Mouse (Mus musculus) ovary, adult 18-20 months (tissue): ENCODE results near the gene Ergic1.

Experiments used
- DNase-seq: peaks from one replicate; pipeline ENCODE4 v3.0.0; 2022; ENCODE audit warnings: low spot score, mixed read lengths

The Ergic1 gene

DNA sequence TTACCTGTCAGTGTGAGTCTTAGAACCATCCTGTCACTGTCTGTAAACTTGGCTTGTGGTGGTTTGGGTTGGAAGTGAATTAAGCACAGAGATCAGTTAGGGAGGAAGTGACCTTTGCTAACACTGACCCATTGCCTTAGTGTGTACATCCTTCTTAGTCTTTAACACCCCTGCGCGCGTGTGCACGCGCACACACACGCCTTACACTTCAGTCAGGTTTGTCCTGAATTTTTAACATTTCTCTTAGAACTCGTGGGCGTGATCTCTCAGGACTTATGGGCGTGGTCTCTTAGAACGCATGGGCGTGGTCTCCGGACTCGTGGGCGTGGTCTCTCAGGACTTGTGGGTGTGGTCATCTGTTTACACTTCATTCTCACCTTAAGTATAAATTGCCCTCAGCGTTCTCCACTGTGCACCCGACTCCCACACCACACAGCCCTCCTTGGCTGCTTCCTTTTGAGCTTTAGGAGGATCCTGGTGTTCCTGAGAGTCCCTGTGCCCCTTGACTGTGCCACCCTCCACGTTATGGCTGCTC, 39.7 kb downstream of the Ergic1 start:
- DNase-seq, result no peak

DNA sequence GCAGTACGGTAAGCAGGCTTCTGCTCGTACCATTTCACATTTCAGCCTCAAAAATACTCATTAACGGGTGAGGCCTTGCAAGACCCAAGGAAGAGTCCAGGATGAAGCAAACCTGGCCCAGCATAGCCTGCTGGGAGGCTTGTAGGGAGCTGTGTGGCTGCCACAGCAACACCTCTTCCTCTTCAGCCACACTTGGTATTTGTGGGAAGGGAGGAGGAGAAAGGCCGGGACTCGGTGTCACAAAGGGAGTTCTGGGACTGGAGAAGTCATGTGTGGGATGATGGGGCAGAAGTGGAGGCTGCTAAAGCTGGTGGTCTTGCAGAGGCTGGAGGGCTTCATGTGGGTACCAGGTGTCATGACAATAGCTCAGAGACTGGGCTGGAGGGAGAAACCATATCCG, 40.2 kb downstream of the Ergic1 start:
- DNase-seq, result no peak

DNA sequence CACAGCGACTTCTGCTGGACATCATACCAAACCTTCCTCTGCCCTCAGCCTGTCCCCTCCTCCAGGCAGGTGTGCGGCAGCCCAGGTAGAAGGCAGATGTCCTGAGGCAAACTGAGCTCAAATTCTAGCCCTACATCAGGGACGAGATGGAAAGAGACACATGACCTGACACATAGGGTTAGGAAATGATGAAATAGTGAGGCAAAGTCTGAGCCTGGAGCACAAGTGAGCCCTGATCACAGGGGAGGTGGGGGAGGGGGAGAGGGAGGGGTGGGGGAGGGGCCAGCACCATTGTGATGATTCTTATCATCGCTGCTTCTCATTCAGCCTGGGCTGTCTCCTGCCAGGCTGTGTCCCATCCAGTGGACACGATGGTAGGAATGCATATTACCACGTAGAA, 40.6 kb downstream of the Ergic1 start:
- DNase-seq, result no peak

DNA sequence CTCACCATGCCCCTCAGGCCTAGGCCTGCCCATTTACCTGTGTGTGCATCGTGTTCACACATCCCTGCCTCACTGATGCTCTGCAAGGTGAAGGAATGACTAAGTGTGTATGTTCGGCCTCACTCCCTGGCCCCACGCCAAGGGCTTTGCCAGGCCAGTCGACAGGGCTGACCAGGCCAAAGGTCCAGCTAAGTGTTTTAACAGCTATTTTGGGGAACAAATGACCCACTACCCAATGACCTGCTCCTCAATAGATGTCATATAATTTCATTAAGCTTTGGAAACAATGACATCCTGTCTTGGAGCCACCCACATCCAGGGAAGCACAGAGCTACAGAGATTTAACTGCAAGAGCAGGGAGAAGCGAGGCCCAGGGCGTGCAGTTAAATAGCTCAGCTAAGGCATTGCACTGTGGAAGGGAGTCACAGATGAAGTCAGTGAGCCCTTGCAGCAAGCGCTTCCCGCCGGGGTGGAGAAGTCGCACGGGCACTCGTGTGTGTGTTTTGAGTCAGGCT, 41.1 kb downstream of the Ergic1 start:
- no peak for DNase-seq

DNA sequence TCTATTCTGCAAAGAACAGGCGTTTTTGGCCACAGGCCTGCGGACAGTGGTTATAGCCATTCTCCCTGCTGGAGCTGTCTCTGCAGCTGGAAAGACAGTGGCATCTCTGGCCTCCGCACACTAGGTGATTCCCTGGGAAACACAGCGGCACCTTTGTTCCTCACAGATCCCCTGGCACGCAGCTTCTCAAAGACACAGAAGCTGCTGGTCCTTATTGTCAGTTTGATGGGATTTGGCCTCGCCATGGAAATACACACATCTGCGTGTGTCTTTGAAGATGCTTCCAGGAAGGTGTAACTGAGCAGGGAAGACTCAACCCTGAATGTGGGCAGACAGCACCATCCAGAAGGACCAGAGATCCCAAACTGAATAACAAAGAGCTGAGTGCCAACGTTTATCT, 42.0 kb downstream of the Ergic1 start:
- no peak for DNase-seq

DNA sequence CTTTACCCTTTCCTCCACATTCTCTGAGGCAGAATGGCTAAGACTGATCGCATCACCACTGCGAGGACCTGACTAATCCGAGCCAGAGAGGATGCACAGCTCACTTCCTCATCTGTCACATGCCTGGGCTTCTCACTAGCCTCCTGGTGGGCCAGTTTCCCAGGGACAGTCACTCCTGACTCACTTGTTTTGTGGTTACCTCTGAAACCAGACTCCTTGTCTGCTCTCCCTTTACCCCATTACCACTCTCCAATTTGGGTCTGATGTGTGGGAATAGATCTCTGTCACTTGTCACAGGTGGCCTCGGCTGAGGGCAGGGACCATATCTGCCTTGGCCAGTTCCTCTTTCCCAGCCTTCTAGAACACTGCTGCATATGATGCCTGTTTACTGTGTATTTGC, 44.3 kb downstream of the Ergic1 start:
- no peak for DNase-seq

DNA sequence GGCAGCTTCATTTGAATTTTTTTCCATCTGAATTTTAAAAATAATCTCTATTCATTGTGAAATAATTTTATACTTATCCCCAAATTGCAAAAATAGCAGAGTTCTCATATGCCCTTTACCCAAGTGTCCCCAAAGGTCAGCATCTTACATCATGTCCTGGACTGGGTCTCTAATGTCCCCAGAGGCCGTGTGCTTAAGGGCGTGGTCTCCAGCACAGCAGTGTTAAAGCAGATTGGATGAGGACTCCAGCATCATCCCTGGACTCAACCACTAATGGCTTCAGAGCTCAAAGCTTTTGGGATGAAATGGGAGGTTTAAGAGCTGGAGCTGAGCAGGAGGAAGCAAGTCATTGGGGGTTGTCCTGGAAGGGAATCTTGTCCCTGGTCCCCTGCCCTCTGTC, 45.2 kb downstream of the Ergic1 start:
- DNase-seq, result no peak

DNA sequence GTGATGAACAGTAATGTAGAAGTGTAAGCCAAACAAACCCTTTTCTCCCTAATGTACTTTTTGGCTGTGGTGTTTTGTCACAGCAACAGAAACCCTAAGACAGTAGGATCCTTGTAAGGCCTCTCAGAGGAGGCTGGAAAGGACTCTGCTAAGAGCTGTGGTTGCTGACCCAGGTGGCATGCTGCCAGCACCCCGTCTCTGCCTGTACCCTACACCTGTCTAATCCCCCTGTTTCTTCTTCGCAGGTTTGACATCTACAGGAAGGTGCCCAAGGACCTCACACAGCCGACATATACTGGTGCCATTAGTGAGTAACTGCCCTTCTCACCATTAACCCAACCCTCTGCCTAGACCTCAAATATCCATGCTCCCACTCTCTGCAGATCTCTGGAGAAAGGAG, 47.1 kb downstream of the Ergic1 start:
- no peak for DNase-seq

DNA sequence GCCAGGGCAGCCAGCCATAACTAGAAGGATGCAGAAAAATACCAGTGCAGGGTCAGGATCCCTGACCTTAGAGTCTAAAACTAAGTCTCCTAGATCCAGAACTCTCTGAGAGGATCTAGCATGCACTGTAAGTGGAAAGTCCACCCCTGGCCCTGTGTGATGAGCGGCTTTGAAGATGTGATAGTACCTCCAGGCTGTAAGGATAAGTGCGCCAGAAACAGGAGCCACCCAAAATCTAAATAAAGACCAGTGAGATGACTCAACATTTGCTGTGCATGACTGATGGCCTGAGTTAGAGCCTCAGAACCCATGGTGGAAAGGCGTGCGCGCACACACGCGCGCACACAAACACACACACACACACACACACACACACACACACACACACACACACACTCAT, 47.6 kb downstream of the Ergic1 start:
- DNase-seq, result no peak

DNA sequence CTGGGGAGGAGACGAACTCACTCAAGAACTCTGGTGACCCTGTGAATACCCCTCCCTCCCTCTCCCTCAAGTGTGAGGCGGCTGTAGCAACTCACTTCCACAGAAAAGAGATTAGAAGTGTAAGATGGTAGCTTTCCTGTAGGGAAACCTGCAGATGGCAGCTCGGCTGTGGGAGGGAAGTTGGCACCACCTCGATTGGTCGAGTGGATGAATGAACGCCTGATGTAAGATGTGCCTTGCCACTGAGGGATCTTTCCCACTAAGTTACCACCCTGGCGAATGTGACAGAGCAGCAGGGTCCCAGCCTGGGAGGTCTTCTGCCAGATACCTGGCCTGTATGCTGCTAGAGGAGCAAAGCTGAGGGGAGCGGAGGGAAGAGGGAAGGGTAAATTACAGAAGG, 48.5 kb downstream of the Ergic1 start:
- DNase-seq, result no peak

DNA sequence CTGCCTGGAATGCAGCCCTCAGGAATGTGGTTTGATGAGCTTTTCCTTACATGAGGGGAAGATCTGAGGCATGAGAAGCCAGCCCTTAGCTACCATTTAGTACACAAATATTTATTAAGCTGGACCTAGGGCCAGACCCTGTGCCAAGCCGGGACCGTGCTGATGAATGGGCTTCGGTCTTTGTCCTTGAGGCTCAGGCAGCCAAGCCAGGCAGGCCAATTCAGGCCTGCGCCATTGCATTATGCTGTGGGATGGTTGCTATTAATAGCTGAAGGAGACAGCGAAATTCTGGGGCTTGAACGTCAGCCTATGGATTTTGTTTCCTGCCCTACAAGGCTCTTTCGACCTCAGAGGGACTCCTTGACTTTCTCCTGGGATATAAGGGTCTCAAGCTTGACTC, 50.0 kb downstream of the Ergic1 start:
- peak; percentile 40 for DNase-seq

DNA sequence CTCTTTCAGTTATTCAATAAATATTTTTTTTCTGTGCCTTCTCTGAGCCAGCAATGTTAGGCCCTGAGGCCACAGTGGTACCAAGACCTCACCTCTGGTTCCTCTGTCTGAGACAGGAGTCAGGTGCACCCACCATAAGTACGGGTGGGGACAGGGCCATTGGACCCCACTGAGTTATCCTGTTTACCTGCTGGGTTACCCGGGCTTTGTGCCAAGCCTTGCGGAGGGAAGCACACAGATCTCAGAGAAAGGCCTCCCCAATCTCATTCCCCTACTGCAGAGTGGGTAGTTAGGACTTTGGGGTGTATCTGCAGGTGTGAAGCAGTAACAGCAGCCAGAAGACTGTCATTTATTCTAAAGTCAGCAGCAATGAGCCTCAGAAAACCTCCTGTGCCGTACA, 50.6 kb downstream of the Ergic1 start:
- no peak for DNase-seq

DNA sequence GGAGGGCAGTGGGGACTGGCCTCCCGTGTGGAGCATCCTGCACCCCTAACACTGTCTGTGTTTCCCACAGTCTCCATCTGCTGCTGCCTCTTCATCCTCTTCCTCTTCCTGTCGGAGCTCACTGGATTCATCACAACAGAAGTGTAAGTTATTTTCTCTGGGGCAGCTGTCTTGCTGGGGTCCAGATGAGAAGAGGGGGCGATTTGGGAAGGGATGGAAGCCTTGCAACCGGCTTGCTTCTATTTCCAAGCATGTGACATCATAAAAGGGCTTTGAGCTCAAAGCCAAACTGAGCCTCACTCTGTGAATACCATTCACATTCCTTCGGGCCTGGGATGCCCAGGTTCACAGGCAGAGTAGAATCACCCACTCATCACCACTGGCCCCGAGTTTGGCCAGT, 53.0 kb downstream of the Ergic1 start:
- DNase-seq, result no peak

DNA sequence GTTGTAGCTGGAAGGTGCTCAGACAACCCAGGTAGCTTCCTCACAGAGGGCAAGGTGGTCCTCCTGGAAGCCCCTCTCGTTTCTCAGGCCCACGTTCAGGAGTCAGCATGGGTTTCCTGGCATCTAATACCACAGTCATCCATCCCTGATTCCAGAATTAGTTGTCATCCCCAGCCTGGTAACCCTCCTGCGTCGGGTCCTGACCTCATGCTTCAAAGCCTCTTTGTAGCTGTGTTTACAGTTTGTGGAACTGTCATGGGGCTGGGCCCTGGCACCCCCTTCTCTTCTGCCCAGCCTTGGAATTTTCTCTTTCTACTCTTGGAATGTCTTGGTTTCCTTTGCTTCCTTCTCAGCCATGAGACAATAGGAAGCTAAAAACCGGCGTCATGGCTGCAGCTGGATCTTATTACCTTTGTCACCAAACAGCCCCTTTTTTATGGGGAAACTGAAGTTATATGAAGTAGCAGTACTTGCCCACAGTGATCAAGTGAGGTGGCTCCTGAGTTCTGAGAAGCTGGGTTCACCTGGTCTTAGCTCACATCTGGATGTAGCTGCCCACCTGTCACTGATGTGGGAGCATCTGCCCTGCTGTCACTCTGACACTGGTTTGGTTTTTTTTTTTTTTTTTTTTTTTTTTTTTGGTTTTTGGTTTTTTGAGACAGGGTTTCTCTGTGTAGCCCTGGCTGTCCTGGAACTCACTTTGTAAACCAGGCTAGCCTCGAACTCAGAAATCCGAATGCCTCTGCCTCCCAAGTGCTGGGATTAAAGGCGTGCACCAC, 53.6 kb downstream of the Ergic1 start:
- DNase-seq, result no peak

DNA sequence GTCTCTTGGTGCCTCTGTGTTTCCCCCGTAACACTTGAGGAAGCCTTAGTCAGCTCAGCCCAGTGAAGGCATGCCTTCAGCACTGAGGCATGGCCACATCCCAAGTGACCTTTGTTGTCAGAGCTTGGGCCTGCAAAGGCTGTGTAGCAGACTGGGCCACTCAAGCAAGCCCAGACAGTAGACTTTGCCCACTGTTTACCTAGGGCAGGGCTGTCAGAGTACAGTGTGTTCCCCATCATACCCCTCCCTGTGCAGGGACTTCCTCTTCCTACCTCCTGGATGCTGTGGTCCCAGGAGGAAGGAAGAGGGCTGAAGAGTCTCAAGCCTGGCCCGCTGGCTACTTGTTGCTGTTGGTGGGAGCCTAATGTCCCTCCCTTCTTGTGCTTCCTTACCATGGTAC, 55.4 kb downstream of the Ergic1 start:
- DNase-seq, result no peak

DNA sequence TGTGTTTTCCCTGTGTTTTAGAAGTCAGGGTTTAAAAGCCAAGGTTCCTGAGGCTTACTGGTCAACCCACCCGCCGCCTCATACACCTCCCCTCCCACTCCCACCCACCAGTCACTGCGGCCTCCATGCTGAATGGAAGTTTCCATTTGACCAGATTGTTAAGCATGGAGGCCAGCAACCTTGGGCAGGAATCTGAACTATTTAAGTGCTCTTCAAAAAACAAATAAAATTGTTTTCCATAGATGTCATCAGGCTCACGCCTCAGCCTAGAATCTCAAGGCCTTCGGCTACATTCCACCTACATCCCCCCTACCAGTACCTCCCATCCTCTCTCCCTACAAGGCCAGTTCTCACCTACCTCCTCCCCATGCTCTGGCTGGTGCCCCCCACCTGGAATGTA, 57.2 kb downstream of the Ergic1 start:
- peak; percentile 38 for DNase-seq

DNA sequence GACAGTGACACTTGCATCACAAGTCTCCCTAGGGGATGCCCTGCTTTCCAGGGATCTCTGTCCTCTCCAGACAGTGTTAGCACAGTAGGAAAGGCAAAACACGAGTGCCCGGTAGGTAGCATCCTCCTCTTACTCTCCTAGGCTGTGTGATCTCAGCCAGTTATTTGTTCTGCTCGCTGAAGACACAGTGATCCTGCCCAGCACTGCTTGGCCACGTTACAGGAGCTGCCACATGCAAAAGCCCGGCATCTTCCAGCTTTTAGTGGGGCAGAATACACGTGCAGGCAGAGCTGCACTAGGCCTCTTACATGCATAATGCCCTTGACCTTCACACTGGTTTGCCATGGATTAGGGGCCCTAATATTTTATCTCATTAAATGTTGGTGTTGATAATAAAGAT, 58.3 kb downstream of the Ergic1 start:
- no peak for DNase-seq

DNA sequence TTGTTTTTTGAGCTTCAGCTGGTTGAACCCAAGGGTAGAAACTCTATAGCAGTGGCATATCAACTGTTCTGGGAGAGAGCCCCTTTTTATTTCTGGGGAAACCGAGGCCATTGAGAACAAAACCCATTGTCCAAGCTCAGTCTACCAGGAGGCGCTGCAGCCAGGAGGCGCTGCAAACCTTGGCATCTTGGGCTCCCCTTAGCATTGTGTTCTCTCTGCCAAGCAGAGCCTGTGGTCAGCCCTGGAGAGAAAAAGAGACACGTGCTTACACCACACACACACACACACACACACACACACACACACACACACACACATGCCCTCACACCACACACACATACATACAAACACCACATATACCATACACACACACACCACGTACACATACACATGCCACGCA, 59.0 kb downstream of the Ergic1 start:
- no peak for DNase-seq

DNA sequence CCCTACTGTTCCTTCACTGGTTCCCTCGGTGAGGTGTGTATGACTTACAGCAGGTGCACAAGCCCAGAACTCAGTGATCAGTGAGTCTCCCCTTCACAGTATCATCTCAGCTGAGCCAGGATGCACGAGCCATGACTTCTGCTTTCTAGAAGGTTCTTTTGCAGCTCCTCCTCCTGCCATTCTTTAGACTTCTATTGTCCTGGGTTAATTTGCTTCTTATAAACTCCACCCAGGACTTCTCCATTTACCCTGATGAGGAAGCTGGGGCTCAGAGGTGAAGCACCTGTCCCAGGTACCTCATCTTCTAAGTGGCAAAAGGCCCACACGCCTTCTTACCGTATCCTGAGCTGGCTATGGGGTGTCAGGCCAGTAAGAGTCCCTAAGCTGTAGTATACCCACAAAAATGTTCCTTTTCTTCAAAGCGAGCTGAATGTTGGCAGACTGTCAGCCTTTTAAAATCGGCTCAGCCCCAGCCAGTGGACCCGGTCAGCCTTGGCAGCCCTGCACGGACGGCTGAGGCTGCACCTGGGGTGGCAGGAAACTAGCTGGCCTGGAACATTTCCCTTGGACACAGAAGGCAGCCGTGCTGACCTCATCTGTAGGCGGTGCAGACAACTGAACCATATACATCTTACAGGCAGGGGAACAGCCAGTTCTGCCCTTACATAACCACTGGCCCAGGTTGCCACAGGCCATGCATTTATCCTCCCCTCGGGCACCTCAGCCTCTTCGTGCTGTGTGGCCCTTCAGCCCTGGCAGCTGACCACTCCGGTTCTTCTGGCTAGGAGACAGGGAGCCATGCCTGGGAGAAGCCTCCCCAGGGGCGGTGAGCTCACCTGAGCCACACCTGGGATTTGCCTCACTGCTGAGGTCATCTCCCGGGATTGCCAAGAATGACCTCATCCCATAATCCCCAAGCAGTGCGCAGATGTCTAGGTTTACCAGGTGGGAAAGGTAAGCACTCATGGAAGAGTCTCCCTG, 59.8 kb downstream of the Ergic1 start:
- peak; percentile 58 for DNase-seq

DNA sequence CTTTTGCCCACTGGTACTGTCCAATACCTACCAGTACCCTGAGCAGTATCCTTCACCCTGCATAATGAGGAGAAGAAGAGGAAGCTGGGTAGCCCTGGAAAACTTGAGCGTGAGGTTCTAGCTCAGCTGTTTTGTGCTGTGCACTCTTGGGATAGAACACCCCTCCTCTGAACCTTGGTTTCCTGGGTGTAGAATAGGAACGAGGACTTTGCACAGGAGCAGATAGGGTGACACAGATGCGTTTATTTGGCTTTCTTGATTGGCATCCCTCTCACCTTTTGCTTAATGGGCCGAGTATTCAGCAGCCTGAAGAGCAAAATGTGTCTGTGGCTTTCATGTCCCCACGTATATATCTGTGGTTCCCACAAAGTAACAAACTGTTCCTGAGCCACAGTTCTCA, 60.6 kb downstream of the Ergic1 start:
- no peak for DNase-seq

DNA sequence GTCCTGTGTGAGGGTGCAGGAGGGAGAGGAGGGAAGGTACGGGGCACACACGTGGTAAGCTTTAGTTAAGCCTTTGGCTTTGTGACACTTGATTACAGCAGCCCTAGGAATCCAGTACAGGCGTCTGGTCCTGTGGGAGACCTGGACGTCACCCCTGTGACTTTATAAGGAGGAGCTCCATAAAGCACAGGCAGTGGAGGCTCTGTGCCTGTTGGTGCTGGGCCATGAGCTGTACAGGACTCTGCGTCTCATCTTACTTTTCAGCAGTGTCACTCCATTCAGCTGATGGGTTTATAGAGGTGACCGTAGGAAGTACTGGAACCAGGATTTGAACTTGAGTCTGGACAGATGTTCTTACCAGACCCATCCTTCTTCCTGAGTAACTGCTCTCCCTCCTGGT, 62.7 kb downstream of the Ergic1 start:
- DNase-seq, result no peak

DNA sequence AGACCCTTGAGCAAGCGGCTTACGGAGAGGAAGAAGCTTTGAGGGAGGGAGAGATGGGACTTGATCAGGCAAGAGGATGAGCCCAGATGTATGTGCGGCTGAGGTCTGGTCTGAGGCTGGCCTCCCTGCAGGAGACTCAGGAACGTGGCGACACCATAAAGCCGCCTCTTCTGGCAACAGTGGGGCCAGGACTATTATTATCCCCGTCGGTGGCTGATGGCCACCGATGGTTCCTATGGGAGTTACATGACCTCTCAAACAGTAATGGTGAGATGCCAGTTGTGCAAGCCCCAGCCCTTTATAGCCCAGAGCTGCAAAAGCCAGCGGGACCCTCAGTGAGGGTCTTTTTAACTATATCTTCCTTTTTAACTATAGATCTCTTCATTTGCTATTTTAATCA, 63.7 kb downstream of the Ergic1 start:
- no peak for DNase-seq

DNA sequence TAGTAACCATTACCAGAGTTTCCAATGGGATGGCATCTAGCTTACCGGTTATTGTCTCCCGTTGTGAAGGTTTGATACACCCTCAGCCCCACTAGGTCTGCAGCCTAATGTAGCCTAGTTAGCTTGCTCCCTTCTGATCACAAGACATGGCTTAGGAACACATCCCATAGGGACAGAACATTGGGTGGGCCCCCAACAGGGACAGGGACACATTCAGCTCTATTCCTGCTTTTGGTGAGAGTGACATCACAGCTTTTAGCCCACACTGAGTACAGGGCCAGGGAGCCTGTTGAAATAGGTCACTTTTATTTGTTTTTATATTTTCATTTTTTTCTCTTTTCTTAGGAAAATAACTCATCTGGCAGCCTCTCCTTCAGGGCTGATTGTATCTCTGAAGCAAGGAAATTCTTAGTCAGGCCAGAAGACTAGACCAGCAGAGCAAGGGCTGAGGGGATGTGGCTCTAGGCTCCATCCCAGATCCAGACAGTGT, 64.3 kb downstream of the Ergic1 start:
- DNase-seq, result no peak
